Comparison of ENCODE assay signal across 16 mouse cellular contexts in the genomic region with DNA sequence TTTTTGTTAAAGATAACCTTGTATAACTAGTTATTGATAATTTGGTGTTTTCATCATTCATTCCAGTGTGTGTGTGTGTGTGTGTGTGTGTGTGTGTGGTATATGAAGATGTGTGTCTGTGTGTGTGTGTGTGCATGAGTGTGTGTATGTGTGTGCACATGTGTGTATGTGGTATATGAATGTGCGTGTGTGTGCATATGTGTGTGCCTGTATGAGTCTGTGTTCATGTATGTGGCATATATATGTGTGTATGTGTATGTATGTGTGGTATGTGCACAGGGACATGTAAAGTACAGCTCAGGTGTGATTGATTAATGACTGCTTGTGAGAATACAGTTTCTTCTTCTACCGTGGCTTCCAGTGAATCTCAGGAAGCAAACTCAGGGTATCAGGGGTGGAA. TPM values are rescaled to one million over a fixed set of nuclear protein-coding genes. Genes with fewer than 3 reads are reported as not detected.
DNase-seq lines count a peak whose midpoint lies in the region; ATAC-seq lines count a peak whose summit lies in the region.
"Had no signal": no experiment of that assay in that cellular context is flagged by ENCODE, and none has a peak within 500 bp of the region (broad histone marks: within the 10 kb centered on the region; RNA-seq: fewer than 3 reads in every experiment).

No protein-coding gene starts in this region.

- no peaks in the 10 kb centered on the region for H3K9me3 ChIP-seq in forebrain, embryonic 15.5 days
- no peaks in the 10 kb centered on the region for H3K9me3 ChIP-seq in forebrain, embryonic 12.5 days
- no peaks in the 10 kb centered on the region for H3K9me3 ChIP-seq in midbrain, embryonic 13.5 days
- H3K9me3 ChIP-seq in midbrain, embryonic 11.5 days (ENCODE audit: control insufficient read depth, low read length): no peaks in the 10 kb centered on the region
- H3K9me3 ChIP-seq: forebrain, embryonic 10.5 days; hindbrain, embryonic 12.5 days; hindbrain, embryonic 15.5 days had no signal

- peaks cover 8% of the 10 kb centered on the region for H3K4me1 ChIP-seq in forebrain, embryonic 15.5 days
- peaks cover 18% of the 10 kb centered on the region for H3K4me1 ChIP-seq in forebrain, embryonic 12.5 days
- peaks cover 12% of the 10 kb centered on the region for H3K4me1 ChIP-seq in midbrain, embryonic 13.5 days (replicated peaks)
- H3K4me1 ChIP-seq in midbrain, embryonic 11.5 days (ENCODE audit: control insufficient read depth, insufficient read depth, low read length): peaks cover 8% of the 10 kb centered on the region

- H3K27me3 ChIP-seq in forebrain, embryonic 15.5 days: no peaks in the 10 kb centered on the region
- H3K27me3 ChIP-seq in forebrain, embryonic 12.5 days: peaks cover 8% of the 10 kb centered on the region; the same call in 1 of the 2 replicates
- H3K27me3 ChIP-seq in midbrain, embryonic 13.5 days: peaks cover 14% of the 10 kb centered on the region
- H3K27me3 ChIP-seq in midbrain, embryonic 11.5 days (ENCODE audit: control insufficient read depth, insufficient read depth, low read length): no peaks in the 10 kb centered on the region; the same call in 1 of the 2 replicates
- H3K27me3 ChIP-seq: hindbrain, embryonic 12.5 days had no signal

- DNase-seq in cerebellum, postnatal 4 days (ENCODE audit: low spot score in 2 of 2): no peak
- DNase-seq in midbrain, embryonic 11.5 days (ENCODE audit: low spot score, missing footprints): no peak
- DNase-seq: adrenal gland, adult 8-10 months; cerebellum, adult 9-10 months; gastrocnemius, adult 2 months; heart, adult 11 months had no signal

- H3K4me2 ChIP-seq in forebrain, embryonic 15.5 days (replicated peaks): no peak overlapping the region
- H3K4me2 ChIP-seq in forebrain, embryonic 12.5 days: no peak overlapping the region
- no peak overlapping the region for H3K4me2 ChIP-seq in midbrain, embryonic 13.5 days (replicated peaks)
- H3K4me2 ChIP-seq in midbrain, embryonic 11.5 days: no peak overlapping the region
- H3K4me2 ChIP-seq: heart, embryonic 11.5 days; hindbrain, embryonic 12.5 days; hindbrain, embryonic 15.5 days had no signal

- ATAC-seq in cerebellum, adult (ENCODE audit: insufficient number of reproducible peaks, low FRiP score, low TSS enrichment): peak; percentile 15; the same call in 1 of the 2 replicates
- ATAC-seq in forebrain, embryonic 15.5 days (replicated peaks): peak; percentile 57; the same call in 1 of the 2 replicates
- ATAC-seq in forebrain, embryonic 12.5 days (ENCODE audit: low FRiP score): no peak
- ATAC-seq in midbrain, embryonic 13.5 days: peak; percentile 34; the same call in 1 of the 2 replicates
- ATAC-seq in midbrain, embryonic 11.5 days (ENCODE audit: low FRiP score): no peak
- ATAC-seq: activated CD4-positive, CD25-positive, alpha-beta regulatory T cell, adult 4 months; intestine, embryonic 16.5 days had no signal

- no peak overlapping the region for H3K4me3 ChIP-seq in forebrain, embryonic 15.5 days
- H3K4me3 ChIP-seq in forebrain, embryonic 12.5 days (replicated peaks): no peak overlapping the region
- H3K4me3 ChIP-seq in midbrain, embryonic 13.5 days (replicated peaks): no peak overlapping the region
- H3K4me3 ChIP-seq in midbrain, embryonic 11.5 days (ENCODE audit: low read depth, low read length): no peak overlapping the region
- H3K4me3 ChIP-seq: forebrain, embryonic 10.5 days; gastrocnemius, adult 2 months; hindbrain, embryonic 12.5 days; hindbrain, embryonic 15.5 days had no signal

- H3K27ac ChIP-seq in forebrain, embryonic 15.5 days (replicated peaks): no peak overlapping the region
- no peak overlapping the region for H3K27ac ChIP-seq in forebrain, embryonic 12.5 days
- no peak overlapping the region for H3K27ac ChIP-seq in midbrain, embryonic 13.5 days
- no peak overlapping the region for H3K27ac ChIP-seq in midbrain, embryonic 11.5 days (ENCODE audit: low read depth, low read length)
- H3K27ac ChIP-seq: forebrain, embryonic 10.5 days; gastrocnemius, adult 2 months; hindbrain, embryonic 12.5 days; hindbrain, embryonic 15.5 days had no signal

- H3K36me3 ChIP-seq in forebrain, embryonic 15.5 days: no peaks in the 10 kb centered on the region
- H3K36me3 ChIP-seq in forebrain, embryonic 12.5 days (replicated peaks): no peaks in the 10 kb centered on the region
- H3K36me3 ChIP-seq in midbrain, embryonic 13.5 days: no peaks in the 10 kb centered on the region
- no peaks in the 10 kb centered on the region for H3K36me3 ChIP-seq in midbrain, embryonic 11.5 days (ENCODE audit: control insufficient read depth, insufficient read depth, low read length)
- H3K36me3 ChIP-seq: forebrain, embryonic 10.5 days; hindbrain, embryonic 12.5 days; hindbrain, embryonic 15.5 days had no signal

- H3K9ac ChIP-seq in forebrain, embryonic 15.5 days (replicated peaks): no peak overlapping the region
- no peak overlapping the region for H3K9ac ChIP-seq in forebrain, embryonic 12.5 days
- no peak overlapping the region for H3K9ac ChIP-seq in midbrain, embryonic 13.5 days (replicated peaks)
- no peak overlapping the region for H3K9ac ChIP-seq in midbrain, embryonic 11.5 days (ENCODE audit: low read length)
- H3K9ac ChIP-seq: hindbrain, embryonic 12.5 days; hindbrain, embryonic 15.5 days had no signal

- WGBS in forebrain, embryonic 15.5 days: 85% methylated on average over 2 of the region's 2 CpGs
- WGBS in forebrain, embryonic 12.5 days: 85% methylated on average over 2 of the region's 2 CpGs
- WGBS in midbrain, embryonic 13.5 days: 92% methylated on average over 2 of the region's 2 CpGs
- WGBS in midbrain, embryonic 11.5 days: 87% methylated on average over 2 of the region's 2 CpGs

RNA-seq across cellular contexts. Expression of a gene that starts 28.7 kb away (rescaled TPM):
- polyA plus RNA-seq in forebrain, embryonic 15.5 days (2015; fragmentation: Nextera tagmentation; extraction: Ambion mirVana): 27.5 and 34.4 TPM in 2 replicates
- polyA plus RNA-seq in forebrain, embryonic 12.5 days (2016; fragmentation: Nextera tagmentation; extraction: Ambion mirVana): 10.0 and 18.2 TPM in 2 replicates
- polyA plus RNA-seq in midbrain, embryonic 13.5 days (2015; fragmentation: Nextera tagmentation; extraction: Ambion mirVana): 26.9 and 38.6 TPM in 2 replicates
- 27.0 and 28.0 TPM in 2 replicates for polyA plus RNA-seq in midbrain, embryonic 11.5 days (2014; fragmentation: Nextera tagmentation; extraction: Ambion mirVana)
- polyA plus RNA-seq: activated CD4-positive, CD25-positive, alpha-beta regulatory T cell, adult 4 months had no signal

Comparison
In these comparisons a context has a peak if more than half of its experiments do, and no peak if none do; other contexts are left out.
1. ATAC-seq: peak in cerebellum, adult (single experiment), forebrain, embryonic 15.5 days (single experiment) and midbrain, embryonic 13.5 days (single experiment); none in forebrain, embryonic 12.5 days (single experiment) and midbrain, embryonic 11.5 days (single experiment).